Mouse (Mus musculus) myocyte (in vitro differentiated cells): Measurements from ENCODE around the gene Parvb. TPM values are rescaled to one million over a fixed set of nuclear protein-coding genes. Genes with fewer than 3 reads are reported as not detected.

ENCODE experiments used
- H3K27me3 ChIP-seq: one replicate; pipeline ENCODE4 v1.6.1; 2011; ENCODE audit not compliant: control insufficient read depth, insufficient read depth, insufficient read length
- H3K36me3 ChIP-seq: one replicate; pipeline ENCODE4 v1.6.1; 2011; ENCODE audit not compliant: control insufficient read depth, insufficient read depth
- H3K4me2 ChIP-seq: one replicate; pipeline ENCODE4 v1.6.1; 2011; ENCODE audit warnings: low read depth, control low read depth
- H3K4me3 ChIP-seq: one replicate; pipeline ENCODE4 v1.5.1; 2011; ENCODE audit warnings: mild to moderate bottlenecking, control low read depth, moderate library complexity
- H3K79me2 ChIP-seq: one replicate; pipeline ENCODE4 v1.6.1; 2011; ENCODE audit not compliant: control insufficient read depth, insufficient read depth
- H3ac ChIP-seq: one replicate; pipeline ENCODE4 v1.6.1; 2011; ENCODE audit not compliant: control insufficient read depth, insufficient read length
- CEBPB ChIP-seq: IDR thresholded peaks from 2 replicates; pipeline ENCODE4 v1.6.1; 2011; ENCODE audit warnings: mild to moderate bottlenecking, moderate library complexity; ENCODE audit not compliant: poor library complexity, insufficient read depth, severe bottlenecking
- E2F4 ChIP-seq: IDR thresholded peaks from one replicate; pipeline ENCODE4 v1.6.1; 2011; ENCODE audit warnings: mild to moderate bottlenecking, control low read depth, moderate library complexity; ENCODE audit not compliant: insufficient read depth
- MAX ChIP-seq: IDR thresholded peaks from one replicate; pipeline ENCODE4 v1.6.1; 2011; ENCODE audit warnings: low read depth, mild to moderate bottlenecking, control low read depth
- MYOD1 ChIP-seq, 3 experiments: IDR thresholded peaks; one replicate each; pipeline ENCODE4 v1.6.1; 2011; ENCODE audit warnings: control low read depth in 2 of 3, low read depth in 2 of 3, mild to moderate bottlenecking in 2 of 3, moderate library complexity in 1 of 3; ENCODE audit not compliant: insufficient read length in 2 of 3, control insufficient read depth in 1 of 3
- MYOG ChIP-seq, 3 experiments: IDR thresholded peaks; one replicate each; pipeline ENCODE4 v1.6.1; 2011; ENCODE audit warnings: control low read depth in 2 of 3, low read depth in 2 of 3, mild to moderate bottlenecking in 2 of 3; ENCODE audit not compliant: insufficient read length in 2 of 3, control insufficient read depth in 1 of 3, insufficient read depth in 1 of 3
- POLR2A ChIP-seq: IDR thresholded peaks from one replicate; pipeline ENCODE4 v1.6.1; 2011; ENCODE audit warnings: low read depth, mild to moderate bottlenecking, control low read depth, moderate library complexity; ENCODE audit not compliant: insufficient read length
- POLR2AphosphoS2 ChIP-seq: IDR thresholded peaks from one replicate; pipeline ENCODE4 v1.6.1; 2011; ENCODE audit warnings: low read depth, control low read depth; ENCODE audit not compliant: insufficient read length
- REST ChIP-seq: IDR thresholded peaks from one replicate; pipeline ENCODE4 v1.6.1; 2011; ENCODE audit warnings: mild to moderate bottlenecking, control low read depth, moderate library complexity; ENCODE audit not compliant: insufficient read depth, insufficient read length
- SRF ChIP-seq: IDR thresholded peaks from one replicate; pipeline ENCODE4 v1.6.1; 2011; ENCODE audit warnings: low read depth; ENCODE audit not compliant: control insufficient read depth, insufficient read length
- TCF12 ChIP-seq: IDR thresholded peaks from one replicate; pipeline ENCODE4 v1.6.1; 2011; ENCODE audit warnings: mild to moderate bottlenecking, control low read depth; ENCODE audit not compliant: poor library complexity, insufficient read depth, severe bottlenecking
- TCF3 ChIP-seq: IDR thresholded peaks from one replicate; pipeline ENCODE4 v1.6.1; 2011; ENCODE audit warnings: low read depth, control low read depth; ENCODE audit not compliant: insufficient read length
- USF1 ChIP-seq: IDR thresholded peaks from one replicate; pipeline ENCODE4 v1.6.1; 2011; ENCODE audit warnings: low read depth, mild to moderate bottlenecking, control low read depth, moderate library complexity
- polyA plus RNA-seq: library from polyadenylated mRNA; unstranded; fragments of >200 nt; fragmentation: generic; extraction: Trizol; gene quantifications from one replicate; pipeline ENCODE4 v1.2.1, GENCODE M21; 2012; ENCODE audit warnings: missing spikeins

The Parvb gene
- polyA plus RNA-seq, 1 experiment, result 86.2 TPM

GRCm38 (mm10) chr15:84276066-84276465 lies 44.2 kb downstream of the Parvb start:
- Histone ChIP-seq H3K4me2 (no peak overlapping the region), H3K36me3 (peaks cover 50% of the 10 kb centered on the region), H3K27me3 (no peaks in the 10 kb centered on the region), H3K79me2 (no peaks in the 10 kb centered on the region), H3ac (no peak overlapping the region), H3K4me3 (no peak overlapping the region)
- TF ChIP-seq CEBPB (no peak), MYOD1 (IDR thresholded peaks at IDR 0.05; ENCODE audit: control insufficient read depth in 1 of 3, insufficient read length in 2 of 3, low read depth in 2 of 3) (no peak), TCF3 (no peak), POLR2AphosphoS2 (no peak), TCF12 (no peak), MAX (no peak), E2F4 (no peak), SRF (no peak), USF1 (no peak), POLR2A (no peak), REST (no peak), MYOG (IDR thresholded peaks at IDR 0.05; ENCODE audit: control insufficient read depth in 1 of 3, insufficient read depth in 1 of 3, insufficient read length in 2 of 3, low read depth in 2 of 3) (no peak)

- Histone ChIP-seq H3K4me2 (no peak overlapping the region), H3K79me2 (no peaks in the 10 kb centered on the region), H3ac (no peak overlapping the region), H3K4me3 (no peak overlapping the region), H3K27me3 (no peaks in the 10 kb centered on the region), H3K36me3 (peaks cover 45% of the 10 kb centered on the region)
- TF ChIP-seq MAX (no peak), MYOG (IDR thresholded peaks at IDR 0.05; ENCODE audit: control insufficient read depth in 1 of 3, insufficient read depth in 1 of 3, insufficient read length in 2 of 3, low read depth in 2 of 3) (no peak), REST (no peak)
Observed at GRCm38 (mm10) chr15:84278091-84278490, 46.2 kb downstream of the Parvb start.

GRCm38 (mm10) chr15:84278656-84279055 lies 46.8 kb downstream of the Parvb start:
- TF ChIP-seq E2F4, result no peak
- TF ChIP-seq MYOG (IDR thresholded peaks at IDR 0.05; ENCODE audit: control insufficient read depth in 1 of 3, insufficient read depth in 1 of 3, insufficient read length in 2 of 3, low read depth in 2 of 3), result no peak
- TF ChIP-seq REST, result no peak
- TF ChIP-seq TCF12, result no peak
- TF ChIP-seq USF1, result no peak
- no peak for TF ChIP-seq CEBPB
- TF ChIP-seq POLR2A, result no peak
- no peak for TF ChIP-seq MYOD1 (IDR thresholded peaks at IDR 0.05; ENCODE audit: control insufficient read depth in 1 of 3, insufficient read length in 2 of 3, low read depth in 2 of 3)
- no peak for TF ChIP-seq SRF
- TF ChIP-seq TCF3, result no peak
- no peak for TF ChIP-seq MAX
- no peak for TF ChIP-seq POLR2AphosphoS2
- Histone ChIP-seq H3K36me3 (peaks cover 47% of the 10 kb centered on the region), H3K79me2 (no peaks in the 10 kb centered on the region), H3K27me3 (no peaks in the 10 kb centered on the region), H3K4me2 (no peak overlapping the region), H3K4me3 (no peak overlapping the region), H3ac (no peak overlapping the region)

GRCm38 (mm10) chr15:84280309-84280708 lies 48.5 kb downstream of the Parvb start:
- TF ChIP-seq MAX, result no peak
- no peak for TF ChIP-seq POLR2AphosphoS2
- no peak for TF ChIP-seq E2F4
- no peak for TF ChIP-seq SRF
- TF ChIP-seq REST, result no peak
- TF ChIP-seq MYOD1 (IDR thresholded peaks at IDR 0.05; ENCODE audit: control insufficient read depth in 1 of 3, insufficient read length in 2 of 3, low read depth in 2 of 3), result no peak
- no peak for TF ChIP-seq USF1
- no peak for TF ChIP-seq TCF12
- no peak for TF ChIP-seq TCF3
- TF ChIP-seq POLR2A, result no peak
- TF ChIP-seq CEBPB, result no peak
- TF ChIP-seq MYOG (IDR thresholded peaks at IDR 0.05; ENCODE audit: control insufficient read depth in 1 of 3, insufficient read depth in 1 of 3, insufficient read length in 2 of 3, low read depth in 2 of 3), result no peak
- H3K36me3 ChIP-seq, result peaks cover 41% of the 10 kb centered on the region
- H3K4me2 ChIP-seq, result peak overlapping the region; percentile 71
- H3K79me2 ChIP-seq, result no peaks in the 10 kb centered on the region
- no peaks in the 10 kb centered on the region for H3K27me3 ChIP-seq
- H3K4me3 ChIP-seq, result no peak overlapping the region
- H3ac ChIP-seq, result no peak overlapping the region

GRCm38 (mm10) chr15:84280712-84281347 lies 49.0 kb downstream of the Parvb start:
- Histone ChIP-seq H3K4me3 (no peak overlapping the region), H3ac (no peak overlapping the region), H3K4me2 (peak overlapping the region; percentile 71), H3K36me3 (peaks cover 36% of the 10 kb centered on the region), H3K79me2 (no peaks in the 10 kb centered on the region), H3K27me3 (no peaks in the 10 kb centered on the region)
- TF ChIP-seq POLR2AphosphoS2, result no peak
- no peak for TF ChIP-seq POLR2A
- TF ChIP-seq MYOD1 (IDR thresholded peaks at IDR 0.05; ENCODE audit: control insufficient read depth in 1 of 3, insufficient read length in 2 of 3, low read depth in 2 of 3), result peak in 2 of 3 experiments; percentile 11 to 56
